Mouse (Mus musculus): ENCODE measurements around the gene Lad1. TPM values are rescaled to one million over a fixed set of nuclear protein-coding genes. Genes with fewer than 3 reads are reported as not detected.

Lad1 gene
- 0.96 and 1.3 TPM in 2 replicates for polyA plus RNA-seq (2014; fragmentation: Nextera tagmentation; extraction: Ambion mirVana)

DNA sequence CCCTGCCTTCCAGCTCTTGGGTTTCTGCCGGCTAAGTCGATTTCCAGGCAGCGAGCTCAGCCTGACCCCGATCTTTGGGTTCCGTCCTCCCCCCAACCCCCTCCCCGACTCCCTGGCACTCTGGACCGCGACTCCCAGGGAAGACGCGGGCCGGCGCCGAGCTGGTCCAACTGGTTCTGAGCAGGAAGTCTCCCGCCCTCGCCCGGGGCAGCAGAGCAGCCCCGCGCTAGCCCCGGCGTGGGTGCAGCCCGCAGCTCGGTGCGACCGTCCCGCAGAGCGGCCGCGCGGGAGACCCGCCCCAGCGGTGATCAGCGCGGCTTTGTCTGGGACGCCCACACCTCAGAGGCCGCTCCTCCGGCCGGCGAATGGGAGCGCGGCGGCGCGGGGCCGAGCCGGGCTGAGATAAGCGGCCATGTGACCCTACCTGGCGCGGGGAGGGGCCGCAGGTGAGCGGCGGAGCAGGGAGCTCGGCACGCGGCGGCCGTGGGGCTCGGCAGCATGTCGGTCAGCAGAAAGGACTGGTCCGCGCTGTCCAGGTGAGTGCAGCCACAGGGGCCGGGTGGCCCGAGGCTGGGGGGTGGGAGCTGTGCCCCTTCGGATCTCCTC lies at the start of gene Lad1:
Gene Lad1 (plus strand): TSS at position 118 of the 606 bp plus-strand sequence.
- H3K4me2 ChIP-seq (replicated peaks; ENCODE audit: low read depth, low read length): peak within 1 kb of the TSS; percentile 99
- H3K36me3 ChIP-seq (ENCODE audit: control insufficient read depth, insufficient read depth, low read length): no peaks in the 10 kb centered on the region
- H3K27me3 ChIP-seq (ENCODE audit: control insufficient read depth, insufficient read depth, low read length): peaks cover 35% of the 10 kb centered on the region
- no peaks in the 10 kb centered on the region for H3K9me3 ChIP-seq (ENCODE audit: control insufficient read depth, low read length)
- under 1% methylated on average over 58 of the region's 63 CpGs for WGBS
- H3K9ac ChIP-seq (ENCODE audit: low read depth, low read length): peak within 1 kb of the TSS; percentile 64
- peak; percentile 58 for DNase-seq (ENCODE audit: low spot score)
- H3K4me1 ChIP-seq (replicated peaks; ENCODE audit: control insufficient read depth, insufficient read depth, low read length): 0 out of 2 replicates have a peak, but pooled peaks cover 2% of the 10 kb centered on the region
- ATAC-seq (ENCODE audit: low FRiP score): peak; percentile 67; the same call in 1 of the 2 replicates
- H3K27ac ChIP-seq (ENCODE audit: low read depth, low read length): 0 out of 2 replicates have a peak within 1 kb of the TSS, but pooled peaks have one; percentile 24
- peak within 1 kb of the TSS; percentile 53 for H3K4me3 ChIP-seq (ENCODE audit: low read depth, low read length)

DNA sequence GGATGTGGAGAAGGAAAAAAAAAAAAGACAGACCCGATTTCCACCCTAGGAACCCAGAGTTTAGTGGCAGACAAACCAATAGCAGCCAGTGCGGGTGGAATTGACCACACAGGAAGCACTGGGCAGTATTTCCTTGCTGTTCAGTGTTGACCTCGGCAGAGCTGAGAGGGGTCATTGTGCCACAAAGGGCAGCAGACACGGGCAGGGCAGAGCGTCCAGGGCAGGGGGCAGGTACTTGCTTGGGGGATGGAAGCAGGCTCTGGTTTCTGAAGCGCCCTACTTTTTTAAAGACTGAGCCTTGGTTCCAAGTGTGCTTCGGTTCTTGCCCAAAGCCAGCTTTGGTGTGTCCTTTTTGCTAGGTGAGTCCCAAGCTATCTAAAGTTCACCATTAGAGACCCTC lies 48.2 kb upstream of the Lad1 start:
- Histone ChIP-seq H3K27ac (ENCODE audit: low read depth, low read length) (no peak overlapping the region), H3K9me3 (ENCODE audit: control insufficient read depth, low read length) (no peaks in the 10 kb centered on the region), H3K4me1 (replicated peaks; ENCODE audit: control insufficient read depth, insufficient read depth, low read length) (0 out of 2 replicates have a peak, but pooled peaks cover 10% of the 10 kb centered on the region), H3K27me3 (ENCODE audit: control insufficient read depth, insufficient read depth, low read length) (no peaks in the 10 kb centered on the region), H3K4me3 (ENCODE audit: low read depth, low read length) (no peak overlapping the region), H3K9ac (ENCODE audit: low read depth, low read length) (no peak overlapping the region), H3K36me3 (ENCODE audit: control insufficient read depth, insufficient read depth, low read length) (no peaks in the 10 kb centered on the region), H3K4me2 (replicated peaks; ENCODE audit: low read depth, low read length) (no peak overlapping the region)
- DNase-seq (ENCODE audit: low spot score) (no peak), ATAC-seq (ENCODE audit: low FRiP score) (no peak)
- 70% methylated on average over 7 of the region's 7 CpGs for WGBS

DNA sequence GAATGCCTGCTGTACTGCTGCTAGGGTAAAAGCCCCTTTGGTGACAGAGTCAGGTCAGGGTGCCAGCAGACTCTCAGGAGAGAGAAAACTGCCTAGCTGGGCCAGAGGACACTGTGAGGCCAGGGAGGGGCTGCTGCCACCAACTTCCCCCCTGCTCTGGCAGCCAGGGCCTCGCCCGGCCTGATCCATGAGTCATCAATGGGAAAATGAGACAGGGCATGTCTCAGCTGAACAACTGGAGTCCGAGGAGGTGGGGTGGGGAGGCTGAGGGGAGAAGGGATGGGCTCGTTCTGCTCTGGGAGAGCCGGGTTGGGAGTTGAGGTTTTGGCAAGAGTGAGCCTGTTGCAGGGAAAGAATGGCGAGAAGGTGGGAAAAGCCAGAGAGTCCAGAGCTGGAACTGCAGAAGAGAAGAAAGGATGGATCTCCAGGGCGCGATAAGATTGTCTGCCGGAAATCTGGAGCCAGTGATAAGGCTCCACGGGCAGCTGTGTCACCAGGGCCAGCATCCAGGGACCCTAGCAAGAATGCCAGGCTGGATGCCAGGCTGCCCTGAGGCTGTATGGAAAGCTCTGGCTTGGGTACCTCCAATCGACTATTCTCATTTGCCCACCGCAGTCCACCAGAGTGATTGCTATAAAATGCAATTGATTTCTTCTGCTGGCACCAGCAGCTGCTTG lies 47.4 kb upstream of the Lad1 start:
- Histone ChIP-seq H3K4me1 (replicated peaks; ENCODE audit: control insufficient read depth, insufficient read depth, low read length) (0 out of 2 replicates have a peak, but pooled peaks cover 7% of the 10 kb centered on the region), H3K4me3 (ENCODE audit: low read depth, low read length) (no peak overlapping the region), H3K36me3 (ENCODE audit: control insufficient read depth, insufficient read depth, low read length) (no peaks in the 10 kb centered on the region), H3K9ac (ENCODE audit: low read depth, low read length) (no peak overlapping the region), H3K9me3 (ENCODE audit: control insufficient read depth, low read length) (no peaks in the 10 kb centered on the region), H3K27ac (ENCODE audit: low read depth, low read length) (no peak overlapping the region), H3K4me2 (replicated peaks; ENCODE audit: low read depth, low read length) (no peak overlapping the region), H3K27me3 (ENCODE audit: control insufficient read depth, insufficient read depth, low read length) (no peaks in the 10 kb centered on the region)
- ATAC-seq (ENCODE audit: low FRiP score) (no peak), DNase-seq (ENCODE audit: low spot score) (no peak)
- WGBS: 74% methylated on average over 12 of the region's 12 CpGs

DNA sequence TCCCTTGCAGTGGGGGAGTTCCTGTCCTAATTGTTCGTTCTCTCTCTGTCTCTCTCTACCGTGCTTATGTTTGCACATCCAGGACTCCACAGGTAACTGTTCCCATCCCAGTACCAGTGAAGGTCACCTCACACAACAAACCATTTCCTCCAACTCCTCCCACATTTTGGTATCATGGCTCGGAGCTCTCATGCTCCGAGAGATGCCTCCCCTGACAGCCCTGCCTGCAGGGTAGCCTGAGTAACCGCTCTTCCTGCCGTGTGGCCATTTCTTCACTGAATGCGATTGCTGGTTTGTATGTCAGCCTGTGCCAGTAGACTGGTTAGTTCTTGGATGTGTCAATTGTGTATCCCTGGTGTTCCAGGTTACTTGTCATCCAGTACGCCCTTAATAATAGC lies 46.8 kb upstream of the Lad1 start:
- 80% methylated on average over 8 of the region's 8 CpGs for WGBS
- ATAC-seq (ENCODE audit: low FRiP score) (no peak), DNase-seq (ENCODE audit: low spot score) (no peak)
- no peak overlapping the region for H3K4me3 ChIP-seq (ENCODE audit: low read depth, low read length)
- H3K9ac ChIP-seq (ENCODE audit: low read depth, low read length): no peak overlapping the region
- 0 out of 2 replicates have a peak, but pooled peaks cover 5% of the 10 kb centered on the region for H3K4me1 ChIP-seq (replicated peaks; ENCODE audit: control insufficient read depth, insufficient read depth, low read length)
- H3K27me3 ChIP-seq (ENCODE audit: control insufficient read depth, insufficient read depth, low read length): no peaks in the 10 kb centered on the region
- H3K9me3 ChIP-seq (ENCODE audit: control insufficient read depth, low read length): no peaks in the 10 kb centered on the region
- no peak overlapping the region for H3K27ac ChIP-seq (ENCODE audit: low read depth, low read length)
- no peak overlapping the region for H3K4me2 ChIP-seq (replicated peaks; ENCODE audit: low read depth, low read length)
- no peaks in the 10 kb centered on the region for H3K36me3 ChIP-seq (ENCODE audit: control insufficient read depth, insufficient read depth, low read length)

DNA sequence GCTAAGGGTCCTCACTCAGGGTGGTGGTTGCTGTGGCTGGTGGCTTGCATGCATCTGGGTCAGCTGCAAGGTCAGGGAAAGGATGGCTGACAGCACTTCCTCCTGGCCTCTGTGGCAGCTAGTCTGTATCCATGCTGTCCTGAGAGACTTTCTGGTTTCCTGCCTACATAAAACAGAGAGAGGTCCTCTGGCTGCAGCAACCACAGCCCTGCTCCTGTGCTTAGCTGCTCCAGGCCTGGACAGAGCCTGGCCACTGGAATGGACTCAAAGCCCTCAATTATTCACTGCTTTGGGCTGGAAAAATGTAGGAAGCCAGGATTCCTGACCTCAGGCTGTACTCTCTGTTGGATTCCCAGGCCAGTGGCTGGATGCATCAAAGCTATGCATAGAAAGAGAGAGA lies 41.8 kb upstream of the Lad1 start:
- Histone ChIP-seq H3K9me3 (ENCODE audit: control insufficient read depth, low read length) (no peaks in the 10 kb centered on the region), H3K4me2 (replicated peaks; ENCODE audit: low read depth, low read length) (no peak overlapping the region), H3K36me3 (ENCODE audit: control insufficient read depth, insufficient read depth, low read length) (no peaks in the 10 kb centered on the region), H3K9ac (ENCODE audit: low read depth, low read length) (no peak overlapping the region), H3K4me3 (ENCODE audit: low read depth, low read length) (no peak overlapping the region), H3K27ac (ENCODE audit: low read depth, low read length) (no peak overlapping the region), H3K4me1 (replicated peaks; ENCODE audit: control insufficient read depth, insufficient read depth, low read length) (no peaks in the 10 kb centered on the region; the same call in 1 of the 2 replicates), H3K27me3 (ENCODE audit: control insufficient read depth, insufficient read depth, low read length) (no peaks in the 10 kb centered on the region)
- DNase-seq (ENCODE audit: low spot score): no peak
- no peak for ATAC-seq (ENCODE audit: low FRiP score)

DNA sequence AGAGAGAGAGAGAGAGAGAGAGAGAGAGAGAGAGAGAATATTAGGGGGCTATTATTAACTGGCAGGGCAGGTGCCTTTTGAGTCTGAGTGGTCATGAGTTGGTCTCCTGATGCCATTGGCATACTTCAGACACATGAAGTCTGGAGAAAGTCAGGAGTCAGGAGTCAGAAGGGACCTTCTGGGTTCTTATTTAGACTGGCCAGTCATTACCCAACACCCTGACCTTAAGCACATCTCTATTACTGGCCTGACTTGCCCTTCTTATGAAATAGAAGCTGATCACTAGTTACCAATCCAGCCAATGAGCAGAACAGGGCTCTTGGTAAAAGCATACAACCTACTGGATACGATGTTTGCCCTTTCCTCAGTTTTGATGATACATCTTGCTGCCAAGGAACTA lies 41.4 kb upstream of the Lad1 start:
- Histone ChIP-seq H3K4me2 (replicated peaks; ENCODE audit: low read depth, low read length) (no peak overlapping the region), H3K4me1 (replicated peaks; ENCODE audit: control insufficient read depth, insufficient read depth, low read length) (no peaks in the 10 kb centered on the region; the same call in 1 of the 2 replicates), H3K36me3 (ENCODE audit: control insufficient read depth, insufficient read depth, low read length) (no peaks in the 10 kb centered on the region), H3K27me3 (ENCODE audit: control insufficient read depth, insufficient read depth, low read length) (no peaks in the 10 kb centered on the region), H3K4me3 (ENCODE audit: low read depth, low read length) (no peak overlapping the region), H3K9ac (ENCODE audit: low read depth, low read length) (no peak overlapping the region), H3K27ac (ENCODE audit: low read depth, low read length) (no peak overlapping the region), H3K9me3 (ENCODE audit: control insufficient read depth, low read length) (no peaks in the 10 kb centered on the region)
- 100% methylated on average over 1 of the region's 1 CpGs for WGBS
- ATAC-seq (ENCODE audit: low FRiP score) (no peak), DNase-seq (ENCODE audit: low spot score) (no peak)

DNA sequence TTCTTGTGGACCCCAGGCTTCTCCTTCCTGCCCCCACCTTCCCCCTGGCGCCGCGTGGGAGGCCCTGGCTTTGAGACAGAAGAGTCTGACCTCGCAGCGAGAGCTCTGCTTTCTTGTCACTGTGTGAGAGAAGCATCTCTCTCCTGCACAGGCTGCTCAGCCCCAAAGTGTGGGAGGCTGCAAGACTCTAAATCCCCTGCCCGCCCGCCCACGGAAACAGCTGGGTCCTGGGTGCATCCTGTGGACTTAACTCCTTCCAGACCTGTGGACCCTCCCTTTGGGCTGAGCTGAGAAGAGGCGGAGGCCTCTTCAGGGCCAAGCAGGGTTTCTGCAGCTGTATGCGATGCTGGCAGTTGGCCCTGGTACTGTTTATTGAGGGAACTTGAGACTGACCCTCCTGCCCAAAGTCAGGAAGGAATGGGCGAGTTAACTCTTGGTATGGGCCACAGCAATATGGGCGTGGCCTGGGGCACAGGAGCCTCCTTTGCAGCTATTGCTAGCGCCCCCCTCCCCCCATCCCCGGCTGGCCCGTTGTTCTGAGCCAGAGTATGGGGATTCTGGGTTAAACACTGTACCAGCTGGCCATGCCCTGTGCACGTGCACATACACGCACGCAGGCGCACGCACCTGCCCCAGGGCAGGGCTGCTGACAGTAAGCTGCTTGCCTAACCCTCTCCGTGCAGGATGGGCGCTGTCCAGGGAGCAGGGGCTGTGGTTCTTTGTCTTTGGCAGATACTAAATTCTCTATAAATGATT lies 39.4 kb upstream of the Lad1 start, which contains the start of gene Tnni1:
Gene Tnni1 (plus strand): TSS at position 655 of the 756 bp plus-strand sequence.
- Histone ChIP-seq H3K9ac (ENCODE audit: low read depth, low read length) (no peak within 1 kb of the TSS), H3K27ac (ENCODE audit: low read depth, low read length) (no peak within 1 kb of the TSS), H3K4me2 (replicated peaks; ENCODE audit: low read depth, low read length) (no peak within 1 kb of the TSS), H3K4me3 (ENCODE audit: low read depth, low read length) (no peak within 1 kb of the TSS), H3K36me3 (ENCODE audit: control insufficient read depth, insufficient read depth, low read length) (no peaks in the 10 kb centered on the region), H3K4me1 (replicated peaks; ENCODE audit: control insufficient read depth, insufficient read depth, low read length) (no peaks in the 10 kb centered on the region; the same call in 1 of the 2 replicates), H3K27me3 (ENCODE audit: control insufficient read depth, insufficient read depth, low read length) (peaks cover 2% of the 10 kb centered on the region; the same call in 1 of the 2 replicates), H3K9me3 (ENCODE audit: control insufficient read depth, low read length) (no peaks in the 10 kb centered on the region)
- no peak for ATAC-seq (ENCODE audit: low FRiP score)
- no peak for DNase-seq (ENCODE audit: low spot score)
- WGBS: 31% methylated on average over 22 of the region's 22 CpGs

DNA sequence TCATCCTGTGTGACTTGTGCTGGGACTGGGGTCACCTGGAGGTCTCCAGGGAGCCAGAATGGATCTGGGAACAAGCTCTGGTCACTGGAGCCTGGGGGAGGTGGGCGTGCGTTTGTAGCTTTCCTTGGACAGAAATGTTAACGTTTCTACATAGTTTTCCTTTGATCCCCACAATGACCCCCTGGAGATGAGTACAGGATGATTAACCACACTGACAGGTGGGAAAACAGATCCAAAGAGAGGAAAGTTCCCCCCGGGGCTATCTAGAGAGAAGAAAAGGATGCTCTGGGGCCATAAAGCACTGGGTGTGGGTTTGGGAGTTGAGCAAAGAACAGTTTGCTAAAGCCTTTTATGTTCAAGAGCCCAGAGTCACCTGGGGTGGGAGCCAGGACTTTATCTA lies 37.7 kb upstream of the Lad1 start:
- Histone ChIP-seq H3K9ac (ENCODE audit: low read depth, low read length) (no peak overlapping the region), H3K27me3 (ENCODE audit: control insufficient read depth, insufficient read depth, low read length) (peaks cover 2% of the 10 kb centered on the region; the same call in 1 of the 2 replicates), H3K4me1 (replicated peaks; ENCODE audit: control insufficient read depth, insufficient read depth, low read length) (no peaks in the 10 kb centered on the region; the same call in 1 of the 2 replicates), H3K4me3 (ENCODE audit: low read depth, low read length) (no peak overlapping the region), H3K4me2 (replicated peaks; ENCODE audit: low read depth, low read length) (no peak overlapping the region), H3K9me3 (ENCODE audit: control insufficient read depth, low read length) (no peaks in the 10 kb centered on the region), H3K27ac (ENCODE audit: low read depth, low read length) (no peak overlapping the region), H3K36me3 (ENCODE audit: control insufficient read depth, insufficient read depth, low read length) (no peaks in the 10 kb centered on the region)
- DNase-seq (ENCODE audit: low spot score): no peak
- no peak for ATAC-seq (ENCODE audit: low FRiP score)
- WGBS: 40% methylated on average over 4 of the region's 4 CpGs

Data from hindbrain, embryonic 11.5 days (tissue).